In genomic region chr11:5897230-5897629, GRCm38 (mm10) we compare ENCODE assay signal across 14 mouse cellular contexts. TPM values are rescaled to one million over a fixed set of nuclear protein-coding genes. Genes with fewer than 3 reads are reported as not detected.
DNase-seq lines count a peak whose midpoint lies in the region; ATAC-seq and TF ChIP-seq lines count a peak whose summit lies in the region.
"Had no signal": no experiment of that assay in that cellular context is flagged by ENCODE, and none has a peak within 500 bp of the region (broad histone marks: within the 10 kb centered on the region; RNA-seq: fewer than 3 reads in every experiment).

No protein-coding gene starts in this region.

- 3% methylated on average over 16 of the region's 16 CpGs for WGBS in heart, embryonic 10.5 days
- 21% methylated on average over 16 of the region's 16 CpGs for WGBS in intestine, embryonic 15.5 days

- intact Hi-C loops in heart, postnatal 10 days (cut with DNase I) = no loop called here

- no peaks in the 10 kb centered on the region for H3K9me3 ChIP-seq in heart, embryonic 10.5 days
- H3K9me3 ChIP-seq in E14TG2a.4 (ENCODE audit: low read length) = no peaks in the 10 kb centered on the region
- H3K9me3 ChIP-seq in intestine, embryonic 15.5 days = no peaks in the 10 kb centered on the region

- peaks cover 11% of the 10 kb centered on the region; the same call in 1 of the 2 replicates for H3K36me3 ChIP-seq in heart, embryonic 10.5 days
- no peaks in the 10 kb centered on the region for H3K36me3 ChIP-seq in E14TG2a.4 (ENCODE audit: insufficient read depth, low read length)
- no peaks in the 10 kb centered on the region for H3K36me3 ChIP-seq in intestine, embryonic 15.5 days

- DNase-seq in heart, embryonic 10.5 days (ENCODE audit: low spot score) = no peak
- no peak for DNase-seq in heart, postnatal 10 days
- DNase-seq in kidney, postnatal 10 days = peak; percentile 38
- DNase-seq in kidney, adult 18-20 months = no peak
- DNase-seq in layer of hippocampus, adult 9-11 months = no peak
- DNase-seq: cerebellum, adult 9-10 months had no signal

- peak; percentile 41 for ATAC-seq in intestine, embryonic 15.5 days
- no peak for ATAC-seq in megakaryocyte, adult 5-6 weeks (ENCODE audit: poor library complexity, severe bottlenecking)
- ATAC-seq: inflammation-experienced regulatory T-cells, adult 6 months had no signal

- 0 out of 2 replicates have a peak overlapping the region, but pooled peaks have one; percentile 20 for H3K9ac ChIP-seq in intestine, embryonic 15.5 days

- H3K4me3 ChIP-seq in heart, embryonic 10.5 days = peak overlapping the region; percentile 70
- peak overlapping the region; percentile 75 for H3K4me3 ChIP-seq in E14TG2a.4 (replicated peaks; ENCODE audit: low read length)
- H3K4me3 ChIP-seq in intestine, embryonic 15.5 days (replicated peaks) = 0 out of 2 replicates have a peak overlapping the region, but pooled peaks have one; percentile 3
- H3K4me3 ChIP-seq: erythroblast, embryonic 14.5 days; left cerebral cortex, adult 2 months had no signal

- peaks cover 84% of the 10 kb centered on the region for H3K4me1 ChIP-seq in heart, embryonic 10.5 days
- peaks cover 61% of the 10 kb centered on the region for H3K4me1 ChIP-seq in E14TG2a.4 (replicated peaks; ENCODE audit: low read depth, low read length)
- H3K4me1 ChIP-seq in intestine, embryonic 15.5 days (replicated peaks) = peaks cover 48% of the 10 kb centered on the region

- peaks cover 35% of the 10 kb centered on the region for H3K27me3 ChIP-seq in heart, embryonic 10.5 days (ENCODE audit: insufficient read depth, poor library complexity, severe bottlenecking)
- H3K27me3 ChIP-seq in E14TG2a.4 (ENCODE audit: insufficient read depth, low read length) = peaks cover 79% of the 10 kb centered on the region
- no peaks in the 10 kb centered on the region for H3K27me3 ChIP-seq in intestine, embryonic 15.5 days (replicated peaks)

- TF ChIP-seq CTCF in E14TG2a.4 (conservative IDR thresholded peaks at IDR 0.05; ENCODE audit: low read length) = no peak

- peak overlapping the region; percentile 95 for H3K27ac ChIP-seq in heart, embryonic 10.5 days
- H3K27ac ChIP-seq in intestine, embryonic 15.5 days = no peak overlapping the region
- H3K27ac ChIP-seq: left cerebral cortex, adult 2 months; macrophage had no signal

- peak overlapping the region; percentile 42 for H3K4me2 ChIP-seq in intestine, embryonic 15.5 days (replicated peaks)

RNA-seq across cellular contexts. Expression of gene Myl7, which starts 1.4 kb away (rescaled TPM):
- 6,952 and 8,117 TPM in 2 replicates for polyA plus RNA-seq in heart, embryonic 10.5 days (2016; fragmentation: Nextera tagmentation; extraction: Ambion mirVana)
- total RNA-seq in heart, postnatal 10 days (2021) = 100 to 1,000 TPM; 363 to 942 TPM
- polyA plus RNA-seq in intestine, embryonic 15.5 days (2015; fragmentation: Nextera tagmentation; extraction: Ambion mirVana) = 68.3 and 73.5 TPM in 2 replicates
- not detected in 2 replicates for total RNA-seq in megakaryocyte, adult 5-6 weeks (2015)
- not detected in 2 replicates for total RNA-seq in megakaryocyte, adult 5-6 weeks (2017)
- total RNA-seq: gastrocnemius, adult 18-20 months; left cerebral cortex, adult 2 months had no signal
- polyA plus RNA-seq: inflammation-experienced regulatory T-cells, adult 6 months; macrophage had no signal

RNA-seq across cellular contexts. Expression of gene Pold2, which starts 19.1 kb away (rescaled TPM):
- polyA plus RNA-seq in heart, embryonic 10.5 days (2016; fragmentation: Nextera tagmentation; extraction: Ambion mirVana) = 140 and 162 TPM in 2 replicates
- total RNA-seq in heart, postnatal 10 days (2021) = 10 to 100 TPM; 34.8 to 44.1 TPM
- 137 TPM in 2 replicates for polyA plus RNA-seq in intestine, embryonic 15.5 days (2015; fragmentation: Nextera tagmentation; extraction: Ambion mirVana)
- total RNA-seq in megakaryocyte, adult 5-6 weeks (2015) = 23.8 and 31.6 TPM in 2 replicates
- 19.0 and 29.3 TPM in 2 replicates for total RNA-seq in megakaryocyte, adult 5-6 weeks (2017)

RNA-seq across cellular contexts. Expression of gene Aebp1, which starts 35.5 kb away (rescaled TPM):
- polyA plus RNA-seq in heart, embryonic 10.5 days (2016; fragmentation: Nextera tagmentation; extraction: Ambion mirVana) = 22.4 and 25.7 TPM in 2 replicates
- total RNA-seq in heart, postnatal 10 days (2021) = 10 to 100 TPM; 35.2 to 40.1 TPM
- polyA plus RNA-seq in intestine, embryonic 15.5 days (2015; fragmentation: Nextera tagmentation; extraction: Ambion mirVana) = 36.4 and 38.4 TPM in 2 replicates
- total RNA-seq in megakaryocyte, adult 5-6 weeks (2015) = not detected in 2 replicates
- total RNA-seq in megakaryocyte, adult 5-6 weeks (2017) = 0.11 and 0.12 TPM in 2 replicates

RNA-seq across cellular contexts. Expression of gene Gck, which starts 52.7 kb away (rescaled TPM):
- 2.1 and 2.6 TPM in 2 replicates for polyA plus RNA-seq in heart, embryonic 10.5 days (2016; fragmentation: Nextera tagmentation; extraction: Ambion mirVana)
- total RNA-seq in heart, postnatal 10 days (2021) = 1 to 10 TPM in 1 of 2 experiments, under 1 TPM in 1; 0.40 to 1.5 TPM
- 2.8 and 3.1 TPM in 2 replicates for polyA plus RNA-seq in intestine, embryonic 15.5 days (2015; fragmentation: Nextera tagmentation; extraction: Ambion mirVana)
- not detected in 2 replicates for total RNA-seq in megakaryocyte, adult 5-6 weeks (2015)
- not detected in 2 replicates for total RNA-seq in megakaryocyte, adult 5-6 weeks (2017)
- polyA plus RNA-seq: erythroblast, embryonic 14.5 days; inflammation-experienced regulatory T-cells, adult 6 months; macrophage had no signal

RNA-seq across cellular contexts. Expression of gene Ykt6, which starts 58.3 kb away (rescaled TPM):
- 48.1 and 56.7 TPM in 2 replicates for polyA plus RNA-seq in heart, embryonic 10.5 days (2016; fragmentation: Nextera tagmentation; extraction: Ambion mirVana)
- 10 to 100 TPM; 85.7 to 97.5 TPM for total RNA-seq in heart, postnatal 10 days (2021)
- 48.7 and 51.8 TPM in 2 replicates for polyA plus RNA-seq in intestine, embryonic 15.5 days (2015; fragmentation: Nextera tagmentation; extraction: Ambion mirVana)
- 18.2 and 21.0 TPM in 2 replicates for total RNA-seq in megakaryocyte, adult 5-6 weeks (2015)
- total RNA-seq in megakaryocyte, adult 5-6 weeks (2017) = 41.8 and 54.2 TPM in 2 replicates

Comparison
In these comparisons a context has a peak if more than half of its experiments do, and no peak if none do; other contexts are left out.
1. H3K4me3 ChIP-seq: peak in every context shown above with its lines; median percentile 75 in E14TG2a.4; 70 in heart, embryonic 10.5 days; 3 in intestine, embryonic 15.5 days.
2. RNA of gene Myl7, which starts 1.4 kb away (total RNA-seq): 363 to 942 TPM in heart, postnatal 10 days; not detected in megakaryocyte, adult 5-6 weeks; every median in the first group is over 100 times any median in the second.
3. RNA of gene Aebp1, which starts 35.5 kb away (total RNA-seq): 35.2 to 40.1 TPM in heart, postnatal 10 days; 0.11 to 0.12 TPM in megakaryocyte, adult 5-6 weeks; every median in the first group is over 10 times any median in the second.